In the genomic region with DNA sequence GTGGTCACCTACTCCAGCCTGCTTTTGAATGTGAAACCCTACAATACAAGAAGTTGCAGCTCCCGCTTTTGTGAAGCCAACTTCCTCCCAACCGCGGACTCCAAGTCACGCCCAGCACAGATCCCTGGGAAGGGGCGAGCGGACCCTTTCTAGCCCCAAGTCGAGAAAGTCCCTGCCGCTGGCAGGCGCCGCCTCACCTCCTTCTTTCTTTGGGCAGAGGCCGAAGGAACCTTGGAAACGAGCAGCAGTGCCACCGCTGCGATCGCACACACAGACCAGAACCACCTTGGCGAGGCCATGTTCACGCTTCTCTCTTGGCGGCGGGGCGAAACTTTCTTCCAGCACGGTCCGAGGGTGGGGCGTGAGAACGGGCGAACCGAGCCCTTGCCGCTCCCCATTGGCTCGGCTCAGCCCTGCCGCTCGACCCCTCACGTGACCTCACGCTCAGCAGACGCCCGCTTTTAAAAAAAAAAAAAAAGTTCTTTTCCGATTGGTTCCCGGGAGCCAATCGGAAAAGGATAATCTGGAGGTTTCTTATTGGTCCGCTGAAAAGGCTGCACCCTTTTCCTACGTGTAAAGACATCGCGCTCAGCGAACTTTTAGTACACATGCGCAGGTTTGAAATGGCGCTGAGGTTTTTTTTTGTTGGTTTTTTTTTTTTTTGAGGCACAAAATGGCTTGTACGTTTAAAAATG, we compare ENCODE assay signal across 8 mouse cellular contexts. TPM values are rescaled to one million over a fixed set of nuclear protein-coding genes. Genes with fewer than 3 reads are reported as not detected.
A peak's percentile ranks its signal among the peaks of the same experiment; 100 is the strongest.
DNase-seq lines count a peak whose midpoint lies in the region; ATAC-seq lines count a peak whose summit lies in the region.

A gene (minus strand): TSS at position 442 of the 695 bp plus-strand sequence.

- DNase-seq in 3134 (ENCODE audit: extremely low read depth, insufficient read length, low spot score), result peak; percentile 92
- peak; percentile 88 to 91 for DNase-seq in adrenal gland, postnatal 36 days
- peak; percentile 87 to 95 for DNase-seq in heart, adult 18-20 months
- DNase-seq in kidney, adult 8-10 months, result peak; percentile 87 to 89
- DNase-seq in spleen, postnatal 10 days (ENCODE audit: low spot score in 2 of 2), result peak; percentile 67 to 90

- no peaks in the 10 kb centered on the region for H3K36me3 ChIP-seq in embryonic facial prominence, embryonic 13.5 days
- no peaks in the 10 kb centered on the region for H3K36me3 ChIP-seq in limb, embryonic 13.5 days
- no peaks in the 10 kb centered on the region for H3K36me3 ChIP-seq in midbrain, embryonic 16.5 days (ENCODE audit: control insufficient read depth, insufficient read depth, low read length)

- H3K9me3 ChIP-seq in embryonic facial prominence, embryonic 13.5 days, result no peaks in the 10 kb centered on the region
- H3K9me3 ChIP-seq in limb, embryonic 13.5 days, result no peaks in the 10 kb centered on the region
- H3K9me3 ChIP-seq in midbrain, embryonic 16.5 days (replicated peaks; ENCODE audit: control insufficient read depth, low read length, poor library complexity, severe bottlenecking), result no peaks in the 10 kb centered on the region

- peak; percentile 88 for ATAC-seq in embryonic facial prominence, embryonic 13.5 days (ENCODE audit: insufficient number of reproducible peaks, insufficient read depth, low FRiP score, low TSS enrichment, low read depth)
- ATAC-seq in limb, embryonic 13.5 days (ENCODE audit: low FRiP score, low read depth), result peak; percentile 95
- peak; percentile 92 for ATAC-seq in midbrain, embryonic 16.5 days

- WGBS in embryonic facial prominence, embryonic 13.5 days, result 22% methylated on average over 45 of the region's 45 CpGs
- 25% methylated on average over 45 of the region's 45 CpGs for WGBS in limb, embryonic 13.5 days
- 15% methylated on average over 43 of the region's 45 CpGs for WGBS in midbrain, embryonic 16.5 days

- H3K4me1 ChIP-seq in embryonic facial prominence, embryonic 13.5 days, result peaks cover 3% of the 10 kb centered on the region; the same call in 1 of the 2 replicates
- peaks cover 6% of the 10 kb centered on the region; the same call in 1 of the 2 replicates for H3K4me1 ChIP-seq in limb, embryonic 13.5 days
- peaks cover 3% of the 10 kb centered on the region for H3K4me1 ChIP-seq in midbrain, embryonic 16.5 days (ENCODE audit: control insufficient read depth, insufficient read depth, low read length)

- H3K27me3 ChIP-seq in embryonic facial prominence, embryonic 13.5 days, result peaks cover 6% of the 10 kb centered on the region; the same call in 1 of the 2 replicates
- H3K27me3 ChIP-seq in limb, embryonic 13.5 days, result peaks cover 5% of the 10 kb centered on the region; the same call in 1 of the 2 replicates
- H3K27me3 ChIP-seq in midbrain, embryonic 16.5 days (ENCODE audit: control insufficient read depth, insufficient read depth, low read depth, low read length), result no peaks in the 10 kb centered on the region; the same call in 1 of the 2 replicates

- peak within 1 kb of the TSS; percentile 51 for H3K4me3 ChIP-seq in embryonic facial prominence, embryonic 13.5 days
- H3K4me3 ChIP-seq in limb, embryonic 13.5 days, result peak within 1 kb of the TSS; percentile 56
- H3K4me3 ChIP-seq in midbrain, embryonic 16.5 days (ENCODE audit: low read depth, low read length), result peak within 1 kb of the TSS; percentile 58

- peak within 1 kb of the TSS; percentile 54 for H3K4me2 ChIP-seq in embryonic facial prominence, embryonic 13.5 days
- peak within 1 kb of the TSS; percentile 57 for H3K4me2 ChIP-seq in limb, embryonic 13.5 days (replicated peaks)
- peak within 1 kb of the TSS; percentile 62 for H3K4me2 ChIP-seq in midbrain, embryonic 16.5 days (ENCODE audit: low read length)

- H3K9ac ChIP-seq in embryonic facial prominence, embryonic 13.5 days, result peak within 1 kb of the TSS; percentile 70
- peak within 1 kb of the TSS; percentile 67 for H3K9ac ChIP-seq in limb, embryonic 13.5 days
- peak within 1 kb of the TSS; percentile 59 for H3K9ac ChIP-seq in midbrain, embryonic 16.5 days (ENCODE audit: low read depth, low read length)

- peak within 1 kb of the TSS; percentile 86 for H3K27ac ChIP-seq in embryonic facial prominence, embryonic 13.5 days
- peak within 1 kb of the TSS; percentile 84 for H3K27ac ChIP-seq in limb, embryonic 13.5 days
- peak within 1 kb of the TSS; percentile 89 for H3K27ac ChIP-seq in midbrain, embryonic 16.5 days (ENCODE audit: low read length)

RNA-seq across cellular contexts. Expression of the gene that starts here (rescaled TPM):
- 10 to 100 TPM; 58.0 to 61.3 TPM for total RNA-seq in adrenal gland, postnatal 36 days (2021)
- polyA plus RNA-seq in embryonic facial prominence, embryonic 13.5 days (2015; fragmentation: Nextera tagmentation; extraction: Ambion mirVana), result 66.4 and 67.6 TPM in 2 replicates
- total RNA-seq in heart, adult 18-20 months (2021), result 10 to 100 TPM; 38.1 to 47.6 TPM
- 66.6 and 73.4 TPM in 2 replicates for polyA plus RNA-seq in limb, embryonic 13.5 days (2015; fragmentation: Nextera tagmentation; extraction: Ambion mirVana)
- 19.0 and 19.9 TPM in 2 replicates for polyA plus RNA-seq in midbrain, embryonic 16.5 days (2015; fragmentation: Nextera tagmentation; extraction: Ambion mirVana)

Comparison
In these comparisons a context has a peak if more than half of its experiments do, and no peak if none do; other contexts are left out.
1. Peak in every context shown above with its lines: DNase-seq, ATAC-seq, H3K4me3 ChIP-seq and H3K27ac ChIP-seq.